Mouse (Mus musculus) thymus, postnatal 0 days (tissue): ENCODE results near the gene Pten. TPM values are rescaled to one million over a fixed set of nuclear protein-coding genes. Genes with fewer than 3 reads are reported as not detected.

Source experiments
- DNase-seq: peaks from one replicate; pipeline ENCODE4 v3.0.0-alpha.2; 2015; ENCODE audit warnings: low spot score
- polyA plus RNA-seq: library from polyadenylated mRNA; unstranded; fragments of >200 nt; fragmentation: Nextera tagmentation; extraction: Ambion mirVana; gene quantifications from 2 replicates; pipeline ENCODE4 v1.2.1, GENCODE M21; 2015

Gene Pten
- 17.7 and 22.9 TPM in 2 replicates for polyA plus RNA-seq

GRCm38 (mm10) chr19:32756900-32757725, at the start of gene Pten:
Gene Pten (plus strand): TSS chr19:32757497.
- DNase-seq, result peak; percentile 96

GRCm38 (mm10) chr19:32708996-32709395, 48.3 kb upstream of the Pten start:
- no peak for DNase-seq

GRCm38 (mm10) chr19:32710288-32710687, 47.0 kb upstream of the Pten start:
- DNase-seq, result peak; percentile 64

- DNase-seq, result peak; percentile 91
Measured at GRCm38 (mm10) chr19:32711761-32712541, 45.3 kb upstream of the Pten start.

GRCm38 (mm10) chr19:32712588-32713042, 44.7 kb upstream of the Pten start:
- peak; percentile 86 for DNase-seq

- DNase-seq, result no peak
Measured at GRCm38 (mm10) chr19:32713471-32713870, 43.8 kb upstream of the Pten start.

- DNase-seq, result peak; percentile 55
Measured at GRCm38 (mm10) chr19:32715201-32715600, 42.1 kb upstream of the Pten start.

- DNase-seq, result no peak
Measured at GRCm38 (mm10) chr19:32715681-32716080, 41.6 kb upstream of the Pten start.

GRCm38 (mm10) chr19:32717590-32717989, 39.7 kb upstream of the Pten start:
- peak; percentile 52 for DNase-seq

- no peak for DNase-seq
Measured at GRCm38 (mm10) chr19:32720319-32720718, 37.0 kb upstream of the Pten start.

GRCm38 (mm10) chr19:32723817-32724216, 33.5 kb upstream of the Pten start:
- DNase-seq, result no peak

GRCm38 (mm10) chr19:32726451-32727325, 30.6 kb upstream of the Pten start:
- DNase-seq, result peak; percentile 90

- DNase-seq, result no peak
Measured at GRCm38 (mm10) chr19:32729785-32730184, 27.5 kb upstream of the Pten start.

- DNase-seq, result no peak
Measured at GRCm38 (mm10) chr19:32732922-32733321, 24.4 kb upstream of the Pten start.

- no peak for DNase-seq
Measured at GRCm38 (mm10) chr19:32737844-32738243, 19.5 kb upstream of the Pten start.

- no peak for DNase-seq
Measured at GRCm38 (mm10) chr19:32739686-32740085, 17.6 kb upstream of the Pten start, which contains the start of gene Atad1. Gene Atad1 (minus strand): TSS chr19:32739786.

GRCm38 (mm10) chr19:32740641-32741345, 16.5 kb upstream of the Pten start:
- peak; percentile 82 for DNase-seq

GRCm38 (mm10) chr19:32749425-32749824, 7.9 kb upstream of the Pten start:
- peak; percentile 73 for DNase-seq

GRCm38 (mm10) chr19:32752357-32752756, 4.9 kb upstream of the Pten start:
- DNase-seq, result no peak

GRCm38 (mm10) chr19:32753386-32753785, 3.9 kb upstream of the Pten start:
- no peak for DNase-seq
